Mouse (Mus musculus): ENCODE measurements around the gene Apol6.
A peak's percentile ranks its signal among the peaks of the same experiment; 100 is the strongest.

Gene Apol6

DNA sequence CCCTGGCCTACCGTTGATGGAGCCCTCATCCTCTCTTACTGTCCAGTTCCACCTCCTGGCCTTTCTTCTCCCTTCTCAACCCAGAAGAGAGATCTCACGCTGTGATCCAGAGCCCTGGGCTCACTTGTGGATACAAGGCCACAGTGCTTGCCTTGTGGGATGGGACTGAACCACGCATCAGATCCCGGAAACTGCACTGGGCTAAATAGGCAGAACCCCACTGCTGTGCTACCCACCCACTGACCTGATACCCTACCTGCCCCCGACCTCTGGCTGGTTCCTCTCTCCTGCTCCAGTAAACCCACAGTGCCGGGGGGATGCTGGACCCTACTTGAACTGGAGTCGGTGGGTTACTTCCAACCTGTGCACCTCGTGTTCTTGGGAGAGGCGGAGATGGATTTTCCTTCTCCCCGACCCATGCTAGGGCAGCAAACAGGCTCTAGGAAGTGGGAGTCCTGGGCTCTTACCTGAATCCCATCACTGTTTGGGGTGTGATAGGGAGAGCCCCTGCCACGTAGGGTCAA is 26.3 kb downstream of the Apol6 start:
- DNase-seq (ENCODE audit: low spot score in 2 of 2) = no peak

DNA sequence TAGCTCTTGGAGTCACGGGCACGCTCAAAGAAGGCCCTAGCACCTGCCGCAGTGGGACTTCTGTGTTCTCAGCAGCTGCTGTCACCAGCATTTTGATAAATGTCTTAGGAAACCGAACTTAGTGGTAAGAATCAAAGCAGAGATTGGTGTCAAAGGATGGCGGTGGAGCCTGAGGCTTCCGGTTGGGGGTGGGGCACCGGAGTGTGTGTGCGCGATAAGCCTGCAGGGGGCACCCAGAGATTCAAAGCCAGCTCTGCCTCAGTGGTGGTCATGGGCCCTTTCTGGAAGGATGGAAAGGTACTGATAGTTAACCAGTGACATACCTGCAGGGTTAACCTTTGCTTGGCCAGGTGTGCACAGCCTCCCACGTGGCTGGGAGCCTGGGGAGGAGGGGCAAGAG is 27.0 kb downstream of the Apol6 start:
- peak in 1 of 2 experiments; percentile 16 for DNase-seq (ENCODE audit: low spot score in 2 of 2)

DNA sequence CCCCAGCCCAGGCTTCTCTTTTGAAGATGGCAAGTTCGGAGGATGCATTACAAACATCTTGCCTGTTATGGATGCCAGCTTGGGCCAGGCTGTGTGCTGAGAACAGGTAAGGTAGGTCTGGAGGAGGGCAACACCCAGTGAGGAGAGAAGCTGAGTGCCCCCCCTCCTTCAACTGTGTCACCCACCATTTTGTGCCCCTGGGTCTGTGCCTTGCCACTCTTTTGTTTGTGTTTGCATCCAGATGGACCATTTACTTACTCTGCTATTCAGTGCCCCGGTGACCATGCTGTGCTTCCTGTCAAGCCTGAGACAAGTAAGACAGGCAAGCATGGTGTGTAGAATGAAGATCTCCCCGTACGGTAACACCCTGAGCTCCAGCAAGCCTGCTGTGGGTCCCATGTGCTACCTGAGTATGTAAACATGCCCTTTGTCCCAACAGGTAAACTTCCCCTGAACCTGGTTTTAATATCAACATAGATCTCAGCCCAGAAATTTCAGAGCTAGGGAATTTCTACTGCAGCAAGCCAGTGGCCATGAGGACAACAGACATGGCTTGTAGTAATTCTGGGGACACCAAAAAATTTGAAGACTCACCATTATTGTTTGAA is 28.1 kb downstream of the Apol6 start:
- no peak for DNase-seq (ENCODE audit: low spot score in 2 of 2)

DNA sequence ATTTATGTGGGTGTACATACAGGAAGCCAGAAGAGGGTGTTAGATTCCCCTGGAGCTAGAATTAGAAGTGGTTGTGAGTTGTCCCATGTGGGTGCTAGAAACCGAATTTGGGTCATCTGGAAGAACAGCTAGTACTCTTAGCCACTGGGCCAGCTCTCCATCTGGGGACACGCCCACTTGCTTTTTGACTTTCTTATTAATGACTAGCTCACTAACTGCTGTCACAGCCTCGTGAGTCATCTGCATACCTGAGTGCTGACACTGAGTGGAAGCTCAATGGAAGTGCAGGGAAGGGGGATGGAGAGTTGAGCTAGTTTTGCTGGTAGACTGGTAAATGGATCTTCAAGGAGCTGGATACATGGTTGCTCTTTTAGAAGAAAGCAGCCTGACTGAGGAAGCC is 32.0 kb downstream of the Apol6 start:
- no peak for DNase-seq (ENCODE audit: low spot score in 2 of 2)

DNA sequence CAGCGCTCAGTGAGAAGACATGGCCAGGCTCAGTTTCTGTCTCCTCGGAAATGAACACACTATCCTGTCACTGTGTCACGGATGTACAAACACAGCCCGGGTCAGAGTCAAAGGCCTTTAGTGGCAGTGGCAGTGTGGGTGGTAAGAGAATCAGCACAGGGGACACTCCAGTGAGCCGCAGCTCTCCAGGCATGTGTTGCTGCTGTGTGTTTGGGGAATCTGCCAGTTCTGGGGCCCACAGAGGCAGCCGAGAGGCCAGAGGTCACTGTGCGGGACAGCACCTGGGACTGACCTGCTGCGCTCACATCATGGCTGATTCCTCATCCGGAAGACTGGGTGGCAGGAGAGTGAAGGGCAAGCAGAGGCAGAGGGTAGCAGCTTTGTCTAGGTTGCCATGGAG is 33.4 kb downstream of the Apol6 start:
- DNase-seq (ENCODE audit: low spot score in 2 of 2) = no peak

DNA sequence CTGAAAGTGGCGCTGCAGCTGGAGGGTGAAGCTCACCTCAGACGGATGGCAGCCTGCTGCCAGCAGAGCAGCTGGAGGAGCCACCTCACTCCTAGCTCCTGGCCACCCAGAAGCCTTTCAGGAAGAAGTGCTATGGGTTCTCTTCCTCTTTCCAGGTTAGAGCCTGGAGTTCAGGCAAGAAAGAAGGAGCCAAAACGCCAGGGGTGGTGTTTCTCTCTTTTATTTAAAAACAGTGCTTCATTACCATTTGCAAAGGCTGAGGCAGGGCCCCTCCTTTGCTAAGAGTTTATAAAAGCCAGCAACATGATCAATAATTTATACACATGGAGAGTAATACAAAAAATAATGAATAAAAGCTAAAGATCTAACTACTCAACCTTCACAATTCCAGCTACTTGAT is 34.3 kb downstream of the Apol6 start:
- DNase-seq (ENCODE audit: low spot score in 2 of 2) = no peak

DNA sequence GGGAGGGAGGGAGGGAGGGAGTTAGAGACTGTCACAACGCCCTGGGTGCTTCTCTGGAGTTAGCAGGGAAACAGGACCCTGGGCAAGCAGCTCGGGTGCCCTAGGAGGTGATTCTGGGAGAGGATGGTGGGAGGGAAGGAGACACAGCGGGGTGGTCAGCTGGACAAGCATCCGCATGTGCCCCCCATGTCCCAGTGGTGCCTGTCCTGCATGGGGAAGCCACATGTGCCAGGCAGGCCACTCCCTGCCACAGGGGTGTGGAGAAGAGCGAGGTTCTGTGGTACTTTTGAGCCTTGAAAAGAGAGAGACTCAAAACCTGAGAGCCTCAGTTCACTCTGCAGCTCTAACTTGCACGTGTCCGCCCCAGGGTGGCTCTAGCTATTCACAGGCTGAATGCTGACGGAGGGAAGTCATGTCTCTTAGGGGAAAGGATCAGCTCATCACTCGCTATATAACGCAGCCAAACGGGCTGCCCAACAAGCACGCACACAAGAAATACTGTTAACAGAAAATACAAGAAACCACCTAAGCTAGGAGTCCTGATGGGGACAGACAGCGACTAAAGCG is 34.8 kb downstream of the Apol6 start:
- DNase-seq (ENCODE audit: low spot score in 2 of 2) = no peak

DNA sequence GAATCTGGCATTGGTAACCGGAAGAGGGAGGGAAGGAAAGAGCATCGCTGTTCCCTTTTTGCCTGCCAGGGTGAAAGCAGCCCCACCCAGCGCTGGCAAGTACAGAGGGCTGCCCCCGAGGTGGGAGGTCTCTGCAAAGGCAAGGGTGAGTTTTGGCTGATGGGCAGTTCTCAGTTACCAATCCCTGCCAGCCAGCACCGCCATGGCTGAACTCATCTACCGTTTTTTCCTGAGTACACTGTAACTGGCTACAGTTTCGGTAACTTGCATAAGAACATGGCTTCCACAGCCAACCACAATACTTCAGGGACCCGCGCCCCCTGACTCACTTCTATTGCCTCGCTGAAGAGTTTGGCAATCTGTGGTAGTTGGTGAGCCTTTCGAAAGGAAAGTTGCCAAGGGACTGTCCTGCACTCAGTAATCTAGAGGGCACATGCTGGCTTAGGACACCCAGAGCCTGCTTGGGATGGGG is 35.4 kb downstream of the Apol6 start:
- peak in 1 of 2 experiments; percentile 73 for DNase-seq (ENCODE audit: low spot score in 2 of 2)

DNA sequence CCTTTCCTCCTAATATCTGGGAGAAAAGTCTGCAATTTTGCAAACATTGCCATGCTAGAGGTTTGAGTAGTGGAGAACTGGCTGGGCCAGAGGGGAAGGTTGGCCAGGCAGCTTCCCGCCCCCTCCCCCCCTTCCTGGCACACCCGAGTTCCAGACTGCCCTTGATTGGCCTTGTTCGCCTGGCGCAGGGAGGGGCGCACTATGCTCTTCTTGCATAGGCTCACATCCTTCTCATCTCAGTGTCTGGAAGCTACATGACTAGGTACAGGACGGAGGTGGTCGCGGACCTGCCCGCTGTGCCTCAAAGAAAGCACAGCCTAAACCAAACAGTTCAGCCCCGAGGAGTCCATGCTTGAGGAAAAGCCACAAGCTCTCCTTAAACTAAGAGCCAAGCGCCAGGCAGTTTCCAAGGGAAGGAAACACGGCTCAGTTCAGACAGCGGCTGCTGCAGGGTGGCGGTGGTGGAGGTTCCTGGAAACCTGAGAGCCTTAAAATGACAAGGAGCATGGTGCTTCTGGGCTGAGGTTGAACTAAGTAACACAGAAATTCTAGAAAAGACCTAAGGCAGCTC is 36.2 kb downstream of the Apol6 start:
- DNase-seq (ENCODE audit: low spot score in 2 of 2) = no peak

DNA sequence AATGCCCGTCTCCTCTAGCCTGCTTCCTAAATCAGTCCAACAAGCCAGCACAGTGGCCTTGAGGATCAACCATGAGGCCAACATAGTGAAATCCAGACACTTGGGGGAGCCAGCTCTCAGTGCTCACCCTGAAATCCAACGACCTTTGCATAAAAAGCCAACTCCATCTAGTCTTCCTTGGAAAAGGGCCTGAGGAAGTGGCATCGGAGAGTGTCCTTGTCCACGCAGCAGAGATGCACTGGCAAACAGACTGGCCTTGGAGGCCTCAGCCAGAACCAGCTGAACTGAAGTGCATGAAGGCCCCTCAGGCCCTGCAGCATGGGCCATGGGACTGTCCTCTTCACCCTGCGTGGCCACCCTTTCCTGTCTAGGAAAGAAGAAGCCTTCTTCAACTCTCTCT is 36.9 kb downstream of the Apol6 start:
- DNase-seq (ENCODE audit: low spot score in 2 of 2) = no peak

DNA sequence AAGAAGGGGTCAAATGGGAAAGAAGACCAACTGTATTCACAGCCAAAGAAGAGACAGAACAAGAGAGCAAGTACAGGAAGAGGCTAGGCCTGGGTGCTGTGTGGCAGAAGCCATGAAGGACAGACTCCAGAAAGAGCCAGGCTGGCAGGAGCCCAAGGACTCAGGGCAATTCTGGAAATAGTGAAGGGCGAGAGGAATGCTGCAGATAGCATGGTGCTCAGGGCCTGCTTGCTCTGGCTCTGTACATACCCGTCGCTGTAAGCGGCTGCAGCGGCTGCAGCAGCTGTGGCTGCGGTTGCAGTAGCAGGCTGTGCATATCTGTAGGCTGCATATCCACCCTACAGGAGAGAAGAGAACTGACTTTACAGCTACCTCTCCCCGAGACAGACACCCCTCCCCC is 41.3 kb downstream of the Apol6 start:
- DNase-seq (ENCODE audit: low spot score in 2 of 2) = no peak

DNA sequence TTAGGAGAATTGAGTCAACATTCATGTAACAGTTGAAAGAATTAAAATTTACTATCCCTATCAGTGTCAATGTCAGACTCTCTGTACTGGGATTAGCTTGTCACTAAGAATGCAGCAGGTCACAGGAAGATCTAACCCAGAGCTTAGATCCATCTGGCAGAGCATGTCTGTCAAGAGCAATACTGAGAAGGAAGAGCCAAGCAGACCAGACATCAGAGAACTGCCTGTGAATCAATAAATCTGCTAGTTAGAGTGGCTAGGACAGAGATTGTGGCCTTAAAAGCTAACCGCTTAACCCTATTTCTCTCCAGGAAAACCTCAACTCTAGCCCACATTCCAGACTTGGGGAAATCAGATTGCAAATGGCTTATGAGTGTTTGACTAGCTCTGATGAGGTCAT is 42.0 kb downstream of the Apol6 start:
- no peak for DNase-seq (ENCODE audit: low spot score in 2 of 2)

DNA sequence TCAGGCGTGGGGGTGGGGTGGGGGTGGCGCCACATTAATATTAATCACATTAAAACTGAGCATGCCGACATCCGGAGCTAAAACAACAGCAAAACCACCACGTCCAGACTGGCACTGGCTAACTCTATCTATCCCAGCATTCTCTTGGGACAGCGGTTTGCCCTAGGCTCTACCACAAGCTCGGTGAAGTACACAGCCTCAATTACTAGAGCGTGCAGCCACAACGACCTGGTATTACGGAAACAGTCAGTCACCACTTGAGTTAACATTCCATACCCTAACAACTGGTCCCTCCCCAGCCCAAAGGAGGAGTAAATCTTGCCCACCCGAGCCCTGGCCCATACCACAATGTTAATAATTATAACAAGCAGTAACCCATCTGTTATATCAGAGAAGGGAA is 44.7 kb downstream of the Apol6 start:
- DNase-seq (ENCODE audit: low spot score in 2 of 2) = no peak

DNA sequence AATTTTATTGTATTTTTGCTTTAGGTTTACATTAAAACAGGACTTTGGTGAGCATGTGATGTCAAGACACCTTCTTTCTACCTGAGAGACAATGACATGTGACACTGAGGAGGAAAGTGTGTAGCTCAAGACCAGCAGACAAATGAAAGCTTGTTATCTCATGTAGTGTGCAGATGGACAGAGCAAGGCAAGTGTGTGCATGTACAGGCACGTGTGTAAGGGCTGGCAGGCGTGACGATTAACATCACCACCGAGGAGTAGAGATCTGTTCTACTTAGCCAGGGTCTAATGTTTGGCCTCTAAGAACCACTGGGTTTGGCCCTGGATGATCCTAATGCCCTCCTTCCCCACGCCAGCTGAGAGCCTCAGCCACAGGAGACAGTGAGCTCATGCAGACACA is 46.0 kb downstream of the Apol6 start:
- DNase-seq (ENCODE audit: low spot score in 2 of 2) = no peak

DNA sequence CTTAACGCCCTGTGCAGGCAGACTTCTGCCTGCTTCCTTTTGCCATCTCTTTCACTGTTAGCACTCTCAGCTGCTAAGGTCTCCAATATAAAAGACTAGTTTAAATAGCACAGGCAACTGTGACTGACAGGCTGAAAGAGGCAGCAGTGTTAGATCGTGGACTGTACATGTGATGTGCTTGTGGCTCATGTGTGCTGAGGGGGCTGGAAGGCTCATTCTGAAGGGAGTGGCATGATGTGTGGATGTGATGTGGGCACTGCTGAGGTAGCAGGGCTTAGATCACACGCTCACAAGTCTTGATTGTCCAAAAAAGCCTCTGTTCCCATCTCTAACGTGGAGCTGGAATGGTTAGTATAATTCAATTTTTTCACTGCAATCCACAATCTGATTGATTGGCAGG is 46.9 kb downstream of the Apol6 start:
- no peak for DNase-seq (ENCODE audit: low spot score in 2 of 2)

DNA sequence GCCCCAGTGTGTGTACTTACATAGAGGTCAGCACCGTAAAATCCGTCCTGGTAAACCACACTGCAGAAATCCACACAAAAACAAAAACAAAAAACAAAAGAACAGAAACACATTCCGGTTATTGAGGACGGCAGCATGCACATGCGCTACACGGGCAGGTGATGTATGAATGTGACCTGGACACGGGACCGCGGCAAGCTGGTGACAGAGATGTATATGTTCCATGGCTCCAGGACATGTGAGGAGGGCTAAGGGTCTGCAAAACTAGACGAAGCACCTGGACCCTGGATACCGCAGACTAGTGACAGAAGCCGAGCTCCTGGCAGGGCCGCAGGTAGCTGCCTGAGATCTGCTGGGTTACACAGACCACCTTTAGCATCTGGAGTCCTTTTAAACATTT is 49.9 kb downstream of the Apol6 start:
- DNase-seq (ENCODE audit: low spot score in 2 of 2) = no peak

DNA sequence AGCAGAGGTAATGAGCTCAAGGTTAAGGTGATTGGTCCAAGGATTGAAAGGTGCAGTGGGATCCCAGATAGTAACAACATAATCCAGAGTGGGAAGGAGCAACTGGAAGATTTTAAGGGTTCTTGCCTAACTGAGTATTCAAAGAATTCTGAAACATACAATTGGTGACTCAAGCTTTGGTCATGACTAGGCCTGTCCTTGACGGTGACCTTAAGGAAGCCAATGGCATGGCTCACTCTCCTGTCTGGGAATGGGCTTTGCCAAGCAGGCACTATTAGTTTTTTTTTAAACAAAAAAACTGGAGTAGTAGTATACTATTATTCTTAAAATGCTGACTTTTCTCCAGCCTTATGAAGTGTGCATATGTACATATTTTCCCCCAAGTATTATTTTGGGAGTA is 50.7 kb downstream of the Apol6 start:
- no peak for DNase-seq (ENCODE audit: low spot score in 2 of 2)

DNA sequence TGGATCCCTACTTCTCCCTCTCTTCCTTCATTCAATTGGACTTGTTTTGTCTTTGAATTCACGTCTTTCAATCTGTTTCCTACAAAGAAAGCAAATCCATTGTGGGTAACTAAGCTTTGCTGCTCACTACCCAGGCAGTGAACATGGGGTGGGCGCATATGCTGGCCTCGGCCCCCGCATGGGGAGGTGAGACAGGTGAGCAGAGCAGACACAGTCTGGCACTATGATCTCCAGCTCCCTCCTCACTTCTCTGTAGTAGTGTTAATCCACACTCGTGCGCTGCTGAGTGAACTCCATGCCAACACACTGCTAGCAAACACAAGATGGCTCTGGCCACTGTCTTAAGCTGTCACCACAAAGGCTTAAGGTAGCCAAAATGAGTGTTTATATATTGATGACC is 52.8 kb downstream of the Apol6 start:
- DNase-seq (ENCODE audit: low spot score in 2 of 2) = no peak

DNA sequence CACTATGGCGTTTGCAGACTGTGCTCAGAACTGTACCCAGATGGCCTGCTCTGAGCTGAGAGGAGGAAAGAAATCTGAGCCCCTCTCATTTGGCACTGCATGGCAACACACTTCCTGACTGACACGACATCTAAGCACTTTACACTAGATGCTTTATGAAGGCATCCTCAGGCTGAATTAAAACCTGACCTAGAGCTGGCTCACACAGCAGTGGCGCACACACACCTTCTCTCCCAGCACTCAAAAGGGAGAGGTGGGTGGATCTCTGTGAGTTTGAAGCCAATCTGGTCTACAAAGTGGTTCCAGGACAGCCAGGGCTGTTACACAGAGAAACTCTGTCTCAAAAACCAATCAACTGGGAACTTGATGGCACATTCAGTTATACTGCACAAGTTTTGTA is 55.2 kb downstream of the Apol6 start:
- no peak for DNase-seq (ENCODE audit: low spot score in 2 of 2)

DNA sequence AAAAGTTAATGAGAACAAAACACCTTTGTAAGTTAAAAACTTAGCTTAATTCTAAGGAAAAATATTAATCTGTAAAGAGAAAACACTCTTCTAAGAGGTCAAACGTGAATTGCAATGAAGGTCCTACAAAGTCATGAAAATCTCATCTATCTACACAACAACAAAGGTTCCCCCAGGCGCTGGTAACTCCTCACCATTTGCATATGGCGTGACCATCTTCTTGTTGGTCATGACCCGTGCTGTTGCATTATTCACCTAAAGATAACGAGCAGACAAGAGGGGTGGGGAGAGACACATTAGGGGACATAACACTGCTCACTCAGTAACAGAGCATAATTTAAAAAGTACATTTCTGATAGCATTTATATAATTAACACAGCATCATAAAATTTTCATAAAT is 58.2 kb downstream of the Apol6 start:
- DNase-seq (ENCODE audit: low spot score in 2 of 2) = no peak

DNA sequence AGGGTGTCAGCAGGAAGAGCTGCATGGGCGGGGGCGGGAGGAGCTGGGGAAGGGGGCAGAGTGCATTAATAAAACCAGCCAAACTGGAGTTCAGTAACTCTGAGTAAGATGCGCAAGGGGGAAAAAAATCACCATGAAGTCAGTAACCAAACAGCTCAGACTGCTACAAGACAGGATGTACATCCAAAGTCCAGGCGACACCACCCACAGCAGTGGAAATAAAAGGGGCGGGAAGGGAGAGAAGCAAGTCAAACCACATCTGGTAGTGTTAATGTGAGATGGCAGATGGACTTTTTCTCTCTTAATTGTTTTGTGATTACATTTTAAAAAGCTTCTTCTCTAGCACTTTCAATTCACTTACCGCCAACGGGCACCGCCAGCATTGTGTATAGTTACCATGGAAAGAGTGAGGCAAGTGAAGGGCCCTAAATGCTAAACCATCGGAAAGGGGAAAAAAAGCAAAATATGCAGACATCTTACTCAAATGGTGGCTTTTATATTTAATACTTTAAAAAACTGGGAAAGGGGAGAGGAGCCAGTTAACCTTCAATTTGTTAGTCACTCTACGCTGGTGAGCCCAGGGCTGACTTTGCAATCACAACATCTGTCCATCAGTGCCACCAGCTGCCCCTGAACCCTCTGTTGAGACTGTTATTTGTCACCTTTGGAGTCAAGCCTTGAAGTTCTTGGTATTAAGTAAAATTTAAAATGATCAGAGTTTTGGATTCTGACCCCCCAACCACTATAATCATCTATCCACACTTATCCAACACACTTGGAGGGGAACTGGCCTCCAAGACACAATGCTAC is 60.0 kb downstream of the Apol6 start:
- peak in 1 of 2 experiments; percentile 9 for DNase-seq (ENCODE audit: low spot score in 2 of 2)

DNA sequence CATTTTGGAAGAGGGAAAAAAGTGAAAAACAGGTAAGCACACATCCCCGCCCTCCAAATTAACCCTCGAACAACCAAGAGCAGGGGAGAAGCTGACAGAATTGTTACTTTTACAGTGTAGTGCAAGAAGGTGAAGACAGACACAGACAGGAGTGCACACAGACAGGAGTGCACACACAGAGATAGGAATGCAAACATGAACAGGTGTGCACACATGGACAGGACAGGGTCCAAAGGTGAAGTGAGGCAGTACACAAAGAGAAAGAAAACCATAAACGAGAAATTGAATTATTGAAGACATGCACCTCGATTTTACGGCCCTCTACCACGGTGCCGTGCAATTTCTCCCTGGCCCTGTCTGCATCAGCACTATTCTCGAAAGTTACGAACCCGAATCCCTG is 60.7 kb downstream of the Apol6 start:
- no peak for DNase-seq (ENCODE audit: low spot score in 2 of 2)
